Mouse (Mus musculus): ENCODE measurements around the gene Anapc1. TPM values are rescaled to one million over a fixed set of nuclear protein-coding genes. Genes with fewer than 3 reads are reported as not detected.
A peak's percentile ranks its signal among the peaks of the same experiment; 100 is the strongest.
"Not testable (repeated sequence)": the region's sequence is repeated elsewhere in the genome, so short reads cannot be mapped to it uniquely, and the experiment has no call there.

Anapc1 gene
- polyA plus RNA-seq, 1 experiment from 2014 or later, result 60.7 TPM

GRCm38 (mm10) chr2:128699201-128699885, 12.2 kb upstream of the Anapc1 start:
- H3K27me3 ChIP-seq (ENCODE audit: control insufficient read depth, insufficient read depth, low read depth, low read length), result no peaks in the 10 kb centered on the region
- H3K27ac ChIP-seq (ENCODE audit: low read length), result peak overlapping the region; percentile 96
- H3K4me2 ChIP-seq (ENCODE audit: low read depth, low read length), result peak overlapping the region; percentile 79
- no peaks in the 10 kb centered on the region for H3K9me3 ChIP-seq (ENCODE audit: control insufficient read depth, low read length)
- H3K36me3 ChIP-seq (ENCODE audit: control insufficient read depth, insufficient read depth, low read length), result no peaks in the 10 kb centered on the region
- peaks cover 12% of the 10 kb centered on the region; the same call in 1 of the 2 replicates for H3K4me1 ChIP-seq (replicated peaks; ENCODE audit: control insufficient read depth, insufficient read depth, low read length)
- WGBS, result 2% methylated on average over 24 of the region's 24 CpGs
- peak overlapping the region; percentile 88 for H3K9ac ChIP-seq (ENCODE audit: low read length)
- peak overlapping the region; percentile 83 for H3K4me3 ChIP-seq (ENCODE audit: low read length)
- ATAC-seq (ENCODE audit: low read depth), result peak; percentile 21

GRCm38 (mm10) chr2:128698693-128699181, 11.5 kb upstream of the Anapc1 start, which contains the start of gene Mertk:
Gene Mertk (plus strand): TSS chr2:128698956.
- Histone ChIP-seq H3K36me3 (ENCODE audit: control insufficient read depth, insufficient read depth, low read length) (no peaks in the 10 kb centered on the region), H3K4me2 (ENCODE audit: low read depth, low read length) (peak within 1 kb of the TSS; percentile 79), H3K27ac (ENCODE audit: low read length) (peak within 1 kb of the TSS; percentile 96), H3K9ac (ENCODE audit: low read length) (peak within 1 kb of the TSS; percentile 88), H3K4me1 (replicated peaks; ENCODE audit: control insufficient read depth, insufficient read depth, low read length) (peaks cover 12% of the 10 kb centered on the region; the same call in 1 of the 2 replicates), H3K4me3 (ENCODE audit: low read length) (peak within 1 kb of the TSS; percentile 83), H3K27me3 (ENCODE audit: control insufficient read depth, insufficient read depth, low read depth, low read length) (no peaks in the 10 kb centered on the region), H3K9me3 (ENCODE audit: control insufficient read depth, low read length) (no peaks in the 10 kb centered on the region)
- ATAC-seq (ENCODE audit: low read depth), result peak; percentile 95
- WGBS, result under 1% methylated on average over 30 of the region's 30 CpGs

DNA sequence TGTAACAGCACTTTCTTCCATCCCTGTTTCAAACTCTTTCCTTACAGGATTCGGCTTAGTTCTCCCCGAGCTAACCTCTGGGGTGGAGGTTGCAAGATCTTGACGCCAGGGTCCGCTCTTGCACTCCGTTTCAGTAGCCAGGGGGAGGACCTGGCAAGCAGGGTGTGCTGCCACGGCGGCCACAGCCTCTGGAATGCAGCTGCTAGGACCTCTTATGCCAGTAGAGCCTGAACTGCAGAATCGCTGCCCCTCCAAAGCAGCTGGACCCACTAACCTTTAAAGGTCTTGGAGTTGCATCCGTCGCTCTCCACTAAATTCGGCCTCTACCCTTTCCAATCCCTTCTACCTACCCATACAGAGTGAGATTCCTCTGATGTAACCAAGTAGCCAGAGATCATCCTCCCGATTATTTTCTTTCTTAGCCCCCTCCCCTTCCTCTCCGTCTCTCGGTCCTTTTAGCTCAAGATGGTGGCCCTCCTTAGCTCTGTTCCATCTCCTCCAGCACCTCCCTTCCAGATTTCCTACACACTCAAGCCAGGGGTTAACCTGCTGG, 11.0 kb upstream of the Anapc1 start:
- WGBS, result under 1% methylated on average over 14 of the region's 14 CpGs
- H3K9me3 ChIP-seq (ENCODE audit: control insufficient read depth, low read length), result no peaks in the 10 kb centered on the region
- peak; percentile 93 for ATAC-seq (ENCODE audit: low read depth)
- no peaks in the 10 kb centered on the region for H3K27me3 ChIP-seq (ENCODE audit: control insufficient read depth, insufficient read depth, low read depth, low read length)
- peak overlapping the region; percentile 83 for H3K4me3 ChIP-seq (ENCODE audit: low read length)
- peaks cover 12% of the 10 kb centered on the region; the same call in 1 of the 2 replicates for H3K4me1 ChIP-seq (replicated peaks; ENCODE audit: control insufficient read depth, insufficient read depth, low read length)
- H3K27ac ChIP-seq (ENCODE audit: low read length), result peak overlapping the region; percentile 96
- peak overlapping the region; percentile 79 for H3K4me2 ChIP-seq (ENCODE audit: low read depth, low read length)
- no peaks in the 10 kb centered on the region for H3K36me3 ChIP-seq (ENCODE audit: control insufficient read depth, insufficient read depth, low read length)
- peak overlapping the region; percentile 88 for H3K9ac ChIP-seq (ENCODE audit: low read length)

DNA sequence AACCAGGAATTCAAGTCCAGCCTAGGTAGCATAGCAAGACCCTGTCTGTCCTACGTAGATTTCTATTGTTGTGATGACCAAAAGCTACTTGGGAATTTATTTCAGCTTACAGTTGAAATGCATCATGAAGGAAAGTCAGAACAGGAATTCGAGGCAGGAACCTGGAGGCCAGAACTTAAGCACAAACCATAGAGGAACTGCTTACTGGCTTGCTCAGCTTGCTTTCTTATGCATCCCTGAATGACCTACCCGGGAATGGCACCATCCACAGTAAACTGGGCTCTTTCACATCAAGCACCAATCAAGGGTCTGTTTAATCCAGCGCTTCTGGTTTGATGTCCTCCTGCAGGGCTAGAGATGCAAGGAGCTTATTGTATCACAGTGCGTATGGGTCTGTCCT, 10.4 kb upstream of the Anapc1 start:
- ATAC-seq (ENCODE audit: low read depth), result no peak
- WGBS, result 54% methylated on average over 5 of the region's 5 CpGs
- Histone ChIP-seq H3K27me3 (ENCODE audit: control insufficient read depth, insufficient read depth, low read depth, low read length) (no peaks in the 10 kb centered on the region), H3K4me1 (replicated peaks; ENCODE audit: control insufficient read depth, insufficient read depth, low read length) (peaks cover 8% of the 10 kb centered on the region; the same call in 1 of the 2 replicates), H3K27ac (ENCODE audit: low read length) (peak overlapping the region; percentile 15; the same call in 1 of the 2 replicates), H3K4me3 (ENCODE audit: low read length) (no peak overlapping the region; the same call in 1 of the 2 replicates), H3K36me3 (ENCODE audit: control insufficient read depth, insufficient read depth, low read length) (no peaks in the 10 kb centered on the region), H3K9me3 (ENCODE audit: control insufficient read depth, low read length) (no peaks in the 10 kb centered on the region), H3K4me2 (ENCODE audit: low read depth, low read length) (peak overlapping the region; percentile 79; the same call in 1 of the 2 replicates), H3K9ac (ENCODE audit: low read length) (peak overlapping the region; percentile 88; the same call in 1 of the 2 replicates)

GRCm38 (mm10) chr2:128697047-128697446, 9.9 kb upstream of the Anapc1 start:
- Histone ChIP-seq H3K27ac (ENCODE audit: low read length) (no peak overlapping the region), H3K9me3 (ENCODE audit: control insufficient read depth, low read length) (no peaks in the 10 kb centered on the region), H3K9ac (ENCODE audit: low read length) (no peak overlapping the region), H3K4me1 (replicated peaks; ENCODE audit: control insufficient read depth, insufficient read depth, low read length) (peaks cover 7% of the 10 kb centered on the region; the same call in 1 of the 2 replicates), H3K4me2 (ENCODE audit: low read depth, low read length) (no peak overlapping the region), H3K27me3 (ENCODE audit: control insufficient read depth, insufficient read depth, low read depth, low read length) (no peaks in the 10 kb centered on the region), H3K4me3 (ENCODE audit: low read length) (no peak overlapping the region), H3K36me3 (ENCODE audit: control insufficient read depth, insufficient read depth, low read length) (no peaks in the 10 kb centered on the region)
- no peak for ATAC-seq (ENCODE audit: low read depth)
- 91% methylated on average over 1 of the region's 1 CpGs for WGBS

GRCm38 (mm10) chr2:128696426-128696825, 9.2 kb upstream of the Anapc1 start:
- H3K4me1 ChIP-seq (replicated peaks; ENCODE audit: control insufficient read depth, insufficient read depth, low read length), result peaks cover 7% of the 10 kb centered on the region; the same call in 1 of the 2 replicates
- 53% methylated on average over 3 of the region's 3 CpGs for WGBS
- H3K9ac ChIP-seq (ENCODE audit: low read length), result no peak overlapping the region
- no peaks in the 10 kb centered on the region for H3K9me3 ChIP-seq (ENCODE audit: control insufficient read depth, low read length)
- no peak overlapping the region for H3K4me3 ChIP-seq (ENCODE audit: low read length)
- H3K4me2 ChIP-seq (ENCODE audit: low read depth, low read length), result no peak overlapping the region
- no peak overlapping the region for H3K27ac ChIP-seq (ENCODE audit: low read length)
- ATAC-seq (ENCODE audit: low read depth), result no peak
- H3K27me3 ChIP-seq (ENCODE audit: control insufficient read depth, insufficient read depth, low read depth, low read length), result no peaks in the 10 kb centered on the region
- no peaks in the 10 kb centered on the region for H3K36me3 ChIP-seq (ENCODE audit: control insufficient read depth, insufficient read depth, low read length)

DNA sequence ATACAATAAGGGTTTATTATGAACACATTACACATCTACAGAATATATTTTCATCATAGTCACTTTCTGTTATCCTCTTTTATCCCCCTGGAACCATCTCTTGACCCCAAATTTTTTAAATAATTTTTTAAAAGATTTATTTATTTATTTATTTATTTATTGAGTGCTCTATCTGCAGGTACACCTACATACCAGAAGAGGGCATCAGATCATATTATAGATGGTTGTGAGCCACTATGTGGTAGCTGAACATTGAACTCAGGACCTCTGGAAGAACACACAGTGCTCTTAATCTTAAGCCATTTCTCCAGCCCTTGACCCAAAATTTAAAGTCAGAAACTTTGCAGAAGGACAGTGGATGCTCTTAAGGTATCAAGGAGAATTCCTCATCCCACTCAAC, 7.4 kb upstream of the Anapc1 start:
- Histone ChIP-seq H3K36me3 (ENCODE audit: control insufficient read depth, insufficient read depth, low read length) (no peaks in the 10 kb centered on the region), H3K27ac (ENCODE audit: low read length) (no peak overlapping the region), H3K4me1 (replicated peaks; ENCODE audit: control insufficient read depth, insufficient read depth, low read length) (peaks cover 3% of the 10 kb centered on the region; the same call in 1 of the 2 replicates), H3K4me2 (ENCODE audit: low read depth, low read length) (no peak overlapping the region), H3K9me3 (ENCODE audit: control insufficient read depth, low read length) (no peaks in the 10 kb centered on the region), H3K9ac (ENCODE audit: low read length) (no peak overlapping the region), H3K4me3 (ENCODE audit: low read length) (no peak overlapping the region), H3K27me3 (ENCODE audit: control insufficient read depth, insufficient read depth, low read depth, low read length) (no peaks in the 10 kb centered on the region)
- ATAC-seq (ENCODE audit: low read depth), result no peak

DNA sequence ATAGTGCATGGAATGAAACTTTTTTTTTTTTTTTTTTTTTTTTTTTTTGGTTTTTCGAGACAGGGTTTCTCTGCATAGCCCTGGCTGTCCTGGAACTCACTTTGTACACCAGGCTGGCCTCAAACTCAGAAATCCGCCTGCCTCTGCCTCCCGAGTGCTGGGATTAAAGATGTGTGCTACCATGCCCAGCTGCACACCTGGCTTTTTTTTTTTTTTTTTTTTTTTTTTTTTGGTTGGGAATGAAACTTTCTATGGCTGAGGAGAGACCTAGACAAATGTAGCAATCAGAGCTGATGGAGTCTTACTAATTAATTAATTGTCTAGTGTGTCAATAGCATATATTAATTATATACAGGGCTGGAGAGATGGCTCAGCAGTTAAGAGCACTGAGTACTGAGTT, 6.6 kb upstream of the Anapc1 start:
- not testable (repeated sequence) for H3K4me3 ChIP-seq (ENCODE audit: low read length); H3K36me3 ChIP-seq (ENCODE audit: control insufficient read depth, insufficient read depth, low read length); H3K27me3 ChIP-seq (ENCODE audit: control insufficient read depth, insufficient read depth, low read depth, low read length); H3K4me2 ChIP-seq (ENCODE audit: low read depth, low read length); H3K9me3 ChIP-seq (ENCODE audit: control insufficient read depth, low read length); H3K27ac ChIP-seq (ENCODE audit: low read length); H3K4me1 ChIP-seq (replicated peaks; ENCODE audit: control insufficient read depth, insufficient read depth, low read length); ATAC-seq (ENCODE audit: low read depth); H3K9ac ChIP-seq (ENCODE audit: low read length)
- WGBS, result 84% methylated on average over 3 of the region's 3 CpGs

- H3K27ac ChIP-seq (ENCODE audit: low read length), result no peak overlapping the region
- no peaks in the 10 kb centered on the region for H3K27me3 ChIP-seq (ENCODE audit: control insufficient read depth, insufficient read depth, low read depth, low read length)
- H3K9ac ChIP-seq (ENCODE audit: low read length), result no peak overlapping the region
- H3K4me2 ChIP-seq (ENCODE audit: low read depth, low read length), result no peak overlapping the region
- H3K4me1 ChIP-seq (replicated peaks; ENCODE audit: control insufficient read depth, insufficient read depth, low read length), result peaks cover 3% of the 10 kb centered on the region; the same call in 1 of the 2 replicates
- no peaks in the 10 kb centered on the region for H3K9me3 ChIP-seq (ENCODE audit: control insufficient read depth, low read length)
- no peak overlapping the region for H3K4me3 ChIP-seq (ENCODE audit: low read length)
- no peaks in the 10 kb centered on the region for H3K36me3 ChIP-seq (ENCODE audit: control insufficient read depth, insufficient read depth, low read length)
- ATAC-seq (ENCODE audit: low read depth), result no peak
- WGBS, result 55% methylated on average over 4 of the region's 4 CpGs
Measured at GRCm38 (mm10) chr2:128693236-128693635, 6.0 kb upstream of the Anapc1 start.

All from lung, embryonic 16.5 days (tissue).